ENCODE assay signal across 8 mouse cellular contexts in the genomic region with DNA sequence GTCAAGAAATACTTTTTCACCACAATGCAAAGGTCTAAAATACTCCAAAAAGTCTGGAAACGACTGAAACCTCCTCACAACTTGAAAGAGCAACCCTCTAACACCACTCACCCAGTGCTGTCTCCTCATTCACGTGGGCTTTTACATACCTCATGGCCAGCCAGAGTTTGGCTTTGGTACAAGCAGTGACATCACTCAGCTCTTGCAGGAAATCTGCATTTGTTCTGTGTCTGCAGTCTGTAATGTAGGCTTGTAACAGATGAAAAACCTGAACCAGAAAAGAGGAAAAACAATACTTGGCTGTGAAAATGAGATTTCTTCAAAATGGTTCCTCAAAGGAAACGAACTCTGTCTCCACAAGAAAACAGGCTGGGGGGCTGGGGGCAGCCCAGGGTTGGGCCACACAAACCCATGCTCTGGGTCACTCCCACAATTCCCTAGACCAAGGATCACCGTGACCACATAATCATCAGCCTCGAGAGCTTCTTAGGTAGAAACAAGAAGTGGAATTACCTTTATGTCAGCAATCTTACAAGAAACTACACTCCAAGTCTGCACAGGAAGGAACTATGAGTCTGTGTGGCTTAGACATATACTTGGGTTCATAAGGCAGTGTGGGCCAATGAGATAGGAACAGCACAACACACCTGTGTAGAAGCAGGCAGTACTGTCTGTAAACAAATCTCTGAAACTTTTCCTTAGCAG.
A peak's percentile ranks its signal among the peaks of the same experiment; 100 is the strongest.
DNase-seq lines count a peak whose midpoint lies in the region; ATAC-seq and TF ChIP-seq lines count a peak whose summit lies in the region.

No protein-coding gene starts in this region.

- H3K27me3 ChIP-seq in hindbrain, postnatal 0 days (ENCODE audit: insufficient read depth, low read length), result no peaks in the 10 kb centered on the region
- H3K27me3 ChIP-seq in hindbrain, embryonic 10.5 days (ENCODE audit: insufficient read depth, poor library complexity, severe bottlenecking), result no peaks in the 10 kb centered on the region
- H3K27me3 ChIP-seq in stomach, embryonic 15.5 days (replicated peaks), result no peaks in the 10 kb centered on the region

- 58% methylated on average over 5 of the region's 5 CpGs for WGBS in hindbrain, postnatal 0 days
- WGBS in hindbrain, embryonic 10.5 days, result 83% methylated on average over 5 of the region's 5 CpGs
- WGBS in stomach, embryonic 15.5 days, result 45% methylated on average over 5 of the region's 5 CpGs

- no peak overlapping the region for H3K9ac ChIP-seq in hindbrain, postnatal 0 days (replicated peaks; ENCODE audit: low read length)
- no peak overlapping the region for H3K9ac ChIP-seq in stomach, embryonic 15.5 days

- no peak overlapping the region for H3K4me2 ChIP-seq in hindbrain, postnatal 0 days (ENCODE audit: low read depth, low read length)
- H3K4me2 ChIP-seq in stomach, embryonic 15.5 days, result no peak overlapping the region

- H3K9me3 ChIP-seq in hindbrain, postnatal 0 days (ENCODE audit: low read length), result no peaks in the 10 kb centered on the region
- H3K9me3 ChIP-seq in hindbrain, embryonic 10.5 days, result 0 out of 2 replicates have a peak, but pooled peaks cover 2% of the 10 kb centered on the region
- no peaks in the 10 kb centered on the region for H3K9me3 ChIP-seq in stomach, embryonic 15.5 days

- DNase-seq in hindbrain, postnatal 0 days (ENCODE audit: low spot score), result peak; percentile 38
- DNase-seq in hindbrain, embryonic 10.5 days (ENCODE audit: low spot score), result no peak
- peak; percentile 43 for DNase-seq in 416B (ENCODE audit: low read depth)
- peak; percentile 49 to 58 for DNase-seq in kidney, postnatal 4 days
- DNase-seq in cerebellum, adult 11 months, result no peak
- DNase-seq in urinary bladder, postnatal 36 days (ENCODE audit: low spot score in 2 of 2), result no peak

- H3K27ac ChIP-seq in hindbrain, postnatal 0 days, result no peak overlapping the region
- no peak overlapping the region for H3K27ac ChIP-seq in hindbrain, embryonic 10.5 days
- H3K27ac ChIP-seq in bone marrow macrophage, adult 2 months (ENCODE audit: insufficient read depth, low read depth, low read length), result peak overlapping the region; percentile 85
- peak overlapping the region; percentile 68 for H3K27ac ChIP-seq in stomach, embryonic 15.5 days

- no peak for TF ChIP-seq CTCF in hindbrain, postnatal 0 days (IDR thresholded peaks at IDR 0.05; ENCODE audit: low read depth)
- no peak for TF ChIP-seq CTCF in bone marrow macrophage, adult 2 months (IDR thresholded peaks at IDR 0.05; ENCODE audit: low read depth, low read length)

- no peaks in the 10 kb centered on the region for H3K36me3 ChIP-seq in hindbrain, postnatal 0 days (ENCODE audit: insufficient read depth, low read length)
- peaks cover 26% of the 10 kb centered on the region for H3K36me3 ChIP-seq in hindbrain, embryonic 10.5 days
- no peaks in the 10 kb centered on the region for H3K36me3 ChIP-seq in stomach, embryonic 15.5 days

- H3K4me3 ChIP-seq in hindbrain, postnatal 0 days (ENCODE audit: low read length), result no peak overlapping the region
- no peak overlapping the region for H3K4me3 ChIP-seq in hindbrain, embryonic 10.5 days
- H3K4me3 ChIP-seq in bone marrow macrophage, adult 2 months (ENCODE audit: insufficient read depth, low read length), result 0 out of 2 replicates have a peak overlapping the region, but pooled peaks have one; percentile 3
- H3K4me3 ChIP-seq in stomach, embryonic 15.5 days (replicated peaks), result no peak overlapping the region

- TF ChIP-seq POLR2A in bone marrow macrophage, adult 2 months (IDR thresholded peaks at IDR 0.05; ENCODE audit: borderline replicate concordance, low read depth, low read length), result no peak

- H3K4me1 ChIP-seq in hindbrain, postnatal 0 days (ENCODE audit: insufficient read depth, low read length), result 0 out of 2 replicates have a peak, but pooled peaks cover 4% of the 10 kb centered on the region
- H3K4me1 ChIP-seq in hindbrain, embryonic 10.5 days (replicated peaks), result peaks cover 10% of the 10 kb centered on the region
- peaks cover 59% of the 10 kb centered on the region for H3K4me1 ChIP-seq in bone marrow macrophage, adult 2 months (ENCODE audit: control insufficient read depth, insufficient read depth, low read length)
- H3K4me1 ChIP-seq in stomach, embryonic 15.5 days, result peaks cover 22% of the 10 kb centered on the region

- no peak for ATAC-seq in hindbrain, postnatal 0 days
- ATAC-seq in stomach, embryonic 15.5 days (ENCODE audit: insufficient read depth, low FRiP score, low read depth), result no peak

Comparison
In these comparisons a context has a peak if more than half of its experiments do, and no peak if none do; other contexts are left out.
1. DNase-seq: peak in hindbrain, postnatal 0 days (single experiment), 416B (single experiment) and kidney, postnatal 4 days (2 of 2); none in hindbrain, embryonic 10.5 days (single experiment), cerebellum, adult 11 months (single experiment) and urinary bladder, postnatal 36 days (0 of 2).
2. H3K27ac ChIP-seq: peak in bone marrow macrophage, adult 2 months (single experiment) and stomach, embryonic 15.5 days (single experiment); none in hindbrain, postnatal 0 days (single experiment) and hindbrain, embryonic 10.5 days (single experiment).